Mouse (Mus musculus): ENCODE results near the gene Ripor2. TPM values are rescaled to one million over a fixed set of nuclear protein-coding genes. Genes with fewer than 3 reads are reported as not detected.
A peak's percentile ranks its signal among the peaks of the same experiment; 100 is the strongest.

Gene Ripor2
- polyA plus RNA-seq, 1 experiment = 46.4 TPM

GRCm38 (mm10) chr13:24632988-24633577 is 51.1 kb downstream of the Ripor2 start:
- no peaks in the 10 kb centered on the region for H3K27me3 ChIP-seq (ENCODE audit: control insufficient read depth, insufficient read depth, low read length)
- peaks cover 4% of the 10 kb centered on the region for H3K36me3 ChIP-seq (ENCODE audit: control insufficient read depth, insufficient read depth, low read length)
- H3K27ac ChIP-seq (ENCODE audit: insufficient read depth, low read length) = peak overlapping the region; percentile 45
- no peak overlapping the region for H3K4me3 ChIP-seq (ENCODE audit: extremely low read depth, insufficient read depth, insufficient read length)
- TF ChIP-seq CTCF (IDR thresholded peaks at IDR 0.05; ENCODE audit: extremely low read depth, insufficient read depth, insufficient read length, insufficient replicate concordance) = no peak
- TF ChIP-seq POLR2A (IDR thresholded peaks at IDR 0.05; ENCODE audit: low read depth, low read length) = no peak
- 45% methylated on average over 4 of the region's 4 CpGs for whole genome bisulfite sequencing
- peaks cover 61% of the 10 kb centered on the region for H3K4me1 ChIP-seq (ENCODE audit: control insufficient read depth, insufficient read depth, insufficient read length)
- no peak for DNase-seq (ENCODE audit: low read depth in 1 of 2, low spot score in 2 of 2)

DNA sequence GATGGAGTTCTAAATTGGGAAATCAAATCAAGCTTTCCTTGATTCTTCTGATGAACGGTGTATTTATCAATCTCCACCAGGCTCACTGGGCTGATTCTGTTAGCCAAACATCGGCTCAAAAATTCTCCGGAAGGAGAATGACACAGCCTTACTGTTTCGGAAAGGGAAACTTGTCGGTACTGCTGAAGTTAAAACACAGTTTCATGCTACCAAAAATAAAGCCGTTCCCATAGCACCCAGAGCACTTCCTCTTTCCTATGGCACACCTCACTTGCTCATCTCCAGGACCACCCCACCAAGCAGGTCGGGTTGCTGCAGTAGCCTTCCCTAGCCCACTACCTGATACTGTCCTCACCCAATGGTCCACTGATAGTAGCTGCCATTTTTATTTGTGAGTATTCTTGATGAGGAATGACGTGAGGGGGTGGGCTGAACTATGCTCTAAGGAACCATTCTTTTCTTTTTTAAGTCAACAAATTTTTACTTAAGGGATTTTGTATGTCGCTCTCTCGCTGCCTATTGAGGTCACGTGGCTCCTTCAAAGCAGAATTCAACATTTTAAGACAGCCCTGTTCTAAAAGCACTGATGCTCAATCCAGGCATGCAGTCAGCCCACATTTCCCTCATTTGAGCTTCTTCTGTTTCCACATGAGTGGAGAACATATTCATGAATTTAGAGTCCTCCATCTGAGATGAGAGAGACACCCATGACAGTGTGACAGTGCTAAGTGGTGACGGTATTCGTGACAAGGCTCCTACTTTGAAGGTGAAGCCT is 52.5 kb downstream of the Ripor2 start:
- peak overlapping the region; percentile 45 for H3K27ac ChIP-seq (ENCODE audit: insufficient read depth, low read length)
- peaks cover 4% of the 10 kb centered on the region for H3K36me3 ChIP-seq (ENCODE audit: control insufficient read depth, insufficient read depth, low read length)
- no peaks in the 10 kb centered on the region for H3K27me3 ChIP-seq (ENCODE audit: control insufficient read depth, insufficient read depth, low read length)
- no peak overlapping the region for H3K4me3 ChIP-seq (ENCODE audit: extremely low read depth, insufficient read depth, insufficient read length)
- TF ChIP-seq POLR2A (IDR thresholded peaks at IDR 0.05; ENCODE audit: low read depth, low read length) = no peak
- no peak for TF ChIP-seq CTCF (IDR thresholded peaks at IDR 0.05; ENCODE audit: extremely low read depth, insufficient read depth, insufficient read length, insufficient replicate concordance)
- 24% methylated on average over 13 of the region's 13 CpGs for WGBS
- H3K4me1 ChIP-seq (ENCODE audit: control insufficient read depth, insufficient read depth, insufficient read length) = peaks cover 55% of the 10 kb centered on the region
- DNase-seq (ENCODE audit: low read depth in 1 of 2, low spot score in 2 of 2) = peak; percentile 56 to 70

GRCm38 (mm10) chr13:24638371-24639214 is 56.6 kb downstream of the Ripor2 start:
- peak in 1 of 2 experiments; percentile 59 for DNase-seq (ENCODE audit: low read depth in 1 of 2, low spot score in 2 of 2)
- TF ChIP-seq CTCF (IDR thresholded peaks at IDR 0.05; ENCODE audit: extremely low read depth, insufficient read depth, insufficient read length, insufficient replicate concordance) = no peak
- TF ChIP-seq POLR2A (IDR thresholded peaks at IDR 0.05; ENCODE audit: low read depth, low read length) = peak; percentile 12; the same call in 1 of the 2 replicates
- Histone ChIP-seq H3K4me1 (ENCODE audit: control insufficient read depth, insufficient read depth, insufficient read length) (peaks cover 44% of the 10 kb centered on the region), H3K27ac (ENCODE audit: insufficient read depth, low read length) (peak overlapping the region; percentile 98), H3K4me3 (ENCODE audit: extremely low read depth, insufficient read depth, insufficient read length) (peak overlapping the region; percentile 70), H3K36me3 (ENCODE audit: control insufficient read depth, insufficient read depth, low read length) (no peaks in the 10 kb centered on the region; the same call in 1 of the 2 replicates), H3K27me3 (ENCODE audit: control insufficient read depth, insufficient read depth, low read length) (no peaks in the 10 kb centered on the region)
- WGBS = 1% methylated on average over 55 of the region's 66 CpGs

DNA sequence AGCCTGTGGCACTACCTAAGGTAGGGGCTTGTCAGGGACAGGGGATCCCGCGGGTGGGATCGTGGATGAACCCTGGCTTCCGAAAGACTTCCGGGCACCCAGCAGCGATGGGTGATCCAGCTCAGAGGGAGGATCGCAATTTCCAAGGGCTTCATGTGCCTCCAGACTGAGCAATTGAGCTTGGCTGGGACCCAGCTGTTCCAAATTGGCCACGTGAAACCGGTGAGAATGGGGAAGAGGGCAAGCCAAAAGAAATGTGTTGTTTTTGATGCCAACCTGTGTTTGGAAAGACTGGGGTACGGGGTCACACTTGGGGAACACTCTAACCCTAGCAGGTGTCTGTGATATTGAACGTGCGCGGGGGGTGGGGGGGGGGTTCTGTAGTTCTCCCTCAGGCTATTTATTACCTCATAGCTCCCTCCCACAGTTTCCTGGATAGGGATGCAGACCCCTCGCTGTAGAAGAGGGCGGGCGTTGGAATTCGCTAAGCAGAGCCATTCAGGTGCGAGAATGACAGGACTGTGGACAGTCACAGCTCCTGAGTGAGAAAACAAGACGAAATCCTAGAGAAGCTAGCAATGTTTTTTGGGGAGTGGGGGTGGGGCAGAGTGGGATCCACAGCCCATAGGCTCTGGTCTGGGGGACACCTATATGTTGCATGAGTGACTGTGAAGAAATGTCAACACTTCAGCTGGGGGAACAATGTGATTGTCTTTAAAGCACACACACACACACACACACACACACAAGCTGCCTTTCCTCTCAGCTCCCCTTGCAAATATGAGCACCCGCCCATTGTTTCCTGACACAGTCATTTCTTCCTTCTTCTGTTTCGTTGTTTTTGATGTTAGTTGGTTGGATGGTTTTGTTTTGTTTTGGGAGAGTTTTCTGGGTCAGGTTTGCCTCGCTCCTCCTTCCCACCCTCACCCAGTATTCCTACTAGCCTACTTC is 57.5 kb downstream of the Ripor2 start:
- H3K4me1 ChIP-seq (ENCODE audit: control insufficient read depth, insufficient read depth, insufficient read length) = peaks cover 40% of the 10 kb centered on the region
- 8% methylated on average over 22 of the region's 22 CpGs for WGBS
- peak; percentile 59 to 61 for DNase-seq (ENCODE audit: low read depth in 1 of 2, low spot score in 2 of 2)
- H3K4me3 ChIP-seq (ENCODE audit: extremely low read depth, insufficient read depth, insufficient read length) = peak overlapping the region; percentile 70
- H3K36me3 ChIP-seq (ENCODE audit: control insufficient read depth, insufficient read depth, low read length) = peaks cover 4% of the 10 kb centered on the region; the same call in 1 of the 2 replicates
- H3K27me3 ChIP-seq (ENCODE audit: control insufficient read depth, insufficient read depth, low read length) = no peaks in the 10 kb centered on the region
- TF ChIP-seq CTCF (IDR thresholded peaks at IDR 0.05; ENCODE audit: extremely low read depth, insufficient read depth, insufficient read length, insufficient replicate concordance) = no peak
- TF ChIP-seq POLR2A (IDR thresholded peaks at IDR 0.05; ENCODE audit: low read depth, low read length) = no peak; the same call in 1 of the 2 replicates
- H3K27ac ChIP-seq (ENCODE audit: insufficient read depth, low read length) = peak overlapping the region; percentile 98

DNA sequence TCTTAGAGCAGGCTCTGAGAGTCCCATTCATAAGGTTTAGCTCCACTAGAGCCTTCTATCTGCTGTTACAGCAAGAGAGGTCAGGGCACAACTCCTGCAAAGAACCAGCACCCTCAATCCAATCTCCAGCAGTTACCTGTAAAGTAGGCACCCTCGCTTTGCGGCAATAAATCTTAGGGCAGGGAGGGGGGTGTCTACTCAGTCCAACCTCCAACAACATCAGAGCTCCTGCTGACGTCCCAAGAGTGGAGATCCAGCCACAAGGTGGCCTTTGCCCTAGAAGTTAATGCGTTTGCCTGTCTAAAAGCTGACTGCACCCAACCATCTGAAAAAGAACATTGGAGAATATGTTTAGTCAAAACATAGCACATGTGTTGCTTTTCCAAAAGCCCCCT is 58.2 kb downstream of the Ripor2 start:
- peaks cover 7% of the 10 kb centered on the region; the same call in 1 of the 2 replicates for H3K36me3 ChIP-seq (ENCODE audit: control insufficient read depth, insufficient read depth, low read length)
- H3K4me3 ChIP-seq (ENCODE audit: extremely low read depth, insufficient read depth, insufficient read length) = peak overlapping the region; percentile 40
- TF ChIP-seq CTCF (IDR thresholded peaks at IDR 0.05; ENCODE audit: extremely low read depth, insufficient read depth, insufficient read length, insufficient replicate concordance) = no peak
- no peak for TF ChIP-seq POLR2A (IDR thresholded peaks at IDR 0.05; ENCODE audit: low read depth, low read length)
- H3K27ac ChIP-seq (ENCODE audit: insufficient read depth, low read length) = peak overlapping the region; percentile 96
- peaks cover 38% of the 10 kb centered on the region for H3K4me1 ChIP-seq (ENCODE audit: control insufficient read depth, insufficient read depth, insufficient read length)
- no peaks in the 10 kb centered on the region for H3K27me3 ChIP-seq (ENCODE audit: control insufficient read depth, insufficient read depth, low read length)
- 8% methylated on average over 4 of the region's 4 CpGs for WGBS
- DNase-seq (ENCODE audit: low read depth in 1 of 2, low spot score in 2 of 2) = peak in 1 of 2 experiments; percentile 42

Measured in spleen, adult 2 months (tissue).